Mouse (Mus musculus): Measurements from ENCODE around the gene Gm17660. TPM values are rescaled to one million over a fixed set of nuclear protein-coding genes. Genes with fewer than 3 reads are reported as not detected.
A peak's percentile ranks its signal among the peaks of the same experiment; 100 is the strongest.

The Gm17660 gene
- total and polyA plus RNA-seq, 2 experiments from 2014 or later, result not detected

- Histone ChIP-seq H3K4me3 (ENCODE audit: low read depth, low read length) (peak within 1 kb of the TSS; percentile 65), H3K9me3 (replicated peaks; ENCODE audit: control insufficient read depth, low read length) (no peaks in the 10 kb centered on the region), H3K27ac (ENCODE audit: low read depth) (peak within 1 kb of the TSS; percentile 86), H3K9ac (replicated peaks; ENCODE audit: low read depth, low read length) (peak within 1 kb of the TSS; percentile 74), H3K4me1 (ENCODE audit: control insufficient read depth, insufficient read depth) (peaks cover 36% of the 10 kb centered on the region), H3K36me3 (replicated peaks; ENCODE audit: control insufficient read depth, insufficient read depth, low read length) (peaks cover 16% of the 10 kb centered on the region), H3K4me2 (ENCODE audit: low read depth, low read length) (peak within 1 kb of the TSS; percentile 75), H3K27me3 (ENCODE audit: control insufficient read depth, insufficient read depth, low read length) (no peaks in the 10 kb centered on the region)
- 2% methylated on average over 31 of the region's 31 CpGs for WGBS
- no peak for TF ChIP-seq CTCF (IDR thresholded peaks at IDR 0.05; ENCODE audit: low read depth)
- TF ChIP-seq EP300 (IDR thresholded peaks at IDR 0.05; ENCODE audit: low read depth), result no peak
- peak; percentile 89 for DNase-seq (ENCODE audit: low spot score)
- peak; percentile 94 for ATAC-seq (ENCODE audit: insufficient read depth, low read depth)
These were observed 55.6 kb downstream of the Gm17660 start, which contains the start of gene Hsd17b11 for GRCm38 (mm10) chr5:104021597-104022378. Gene Hsd17b11 (minus strand): TSS chr5:104021919.

Small RNA genes within 50 kb of the gene (microRNA-seq; reads per million reads assigned to microRNA genes)
- gene Mir5619, result 2.1 reads per million, percentile 6 among the genes with 10 or more reads in this experiment

Other genes with a start within 250 kb of the Gm17660 start
- 7.4 and 12.8 TPM in 2 replicates for gene Klhl8, start 166.3 kb downstream of the Gm17660 start, total RNA-seq (2014; rRNA removed; ENCODE audit: low replicate concordance)
- 10.9 and 11.3 TPM in 2 replicates for gene Klhl8, start 166.3 kb downstream of the Gm17660 start, polyA plus RNA-seq (2015; fragmentation: Nextera tagmentation; extraction: Ambion mirVana)
- not detected in 2 replicates for gene Hsd17b13, start 100.2 kb downstream of the Gm17660 start, total RNA-seq (2014; rRNA removed; ENCODE audit: low replicate concordance)
- 0.08 TPM in 1 of 2 replicates, not detected in the other for gene Hsd17b13, start 100.2 kb downstream of the Gm17660 start, polyA plus RNA-seq (2015; fragmentation: Nextera tagmentation; extraction: Ambion mirVana)
- 6.2 and 14.3 TPM in 2 replicates for gene Hsd17b11, start 55.7 kb downstream of the Gm17660 start, total RNA-seq (2014; rRNA removed; ENCODE audit: low replicate concordance)
- 4.4 and 5.9 TPM in 2 replicates for gene Hsd17b11, start 55.7 kb downstream of the Gm17660 start, polyA plus RNA-seq (2015; fragmentation: Nextera tagmentation; extraction: Ambion mirVana)
- gene Nudt9, start 31.3 kb downstream of the Gm17660 start, total RNA-seq (2014; rRNA removed; ENCODE audit: low replicate concordance), result 39.6 and 62.9 TPM in 2 replicates
- gene Nudt9, start 31.3 kb downstream of the Gm17660 start, polyA plus RNA-seq (2015; fragmentation: Nextera tagmentation; extraction: Ambion mirVana), result 51.0 and 52.5 TPM in 2 replicates
- 123 and 168 TPM in 2 replicates for gene Sparcl1, start 36.1 kb upstream of the Gm17660 start, total RNA-seq (2014; rRNA removed; ENCODE audit: low replicate concordance)
- 97.3 and 99.0 TPM in 2 replicates for gene Sparcl1, start 36.1 kb upstream of the Gm17660 start, polyA plus RNA-seq (2015; fragmentation: Nextera tagmentation; extraction: Ambion mirVana)
- not detected in 2 replicates for gene Dspp, start 93.1 kb upstream of the Gm17660 start, total RNA-seq (2014; rRNA removed; ENCODE audit: low replicate concordance)
- not detected in 2 replicates for gene Dspp, start 93.1 kb upstream of the Gm17660 start, polyA plus RNA-seq (2015; fragmentation: Nextera tagmentation; extraction: Ambion mirVana)
- not detected in 2 replicates for gene Dmp1, start 125.0 kb upstream of the Gm17660 start, total RNA-seq (2014; rRNA removed; ENCODE audit: low replicate concordance)
- gene Dmp1, start 125.0 kb upstream of the Gm17660 start, polyA plus RNA-seq (2015; fragmentation: Nextera tagmentation; extraction: Ambion mirVana), result 0.05 TPM in 1 of 2 replicates, not detected in the other
- gene Ibsp, start 221.6 kb upstream of the Gm17660 start, total RNA-seq (2014; rRNA removed; ENCODE audit: low replicate concordance), result not detected in 2 replicates
- gene Ibsp, start 221.6 kb upstream of the Gm17660 start, polyA plus RNA-seq (2015; fragmentation: Nextera tagmentation; extraction: Ambion mirVana), result not detected in 2 replicates
- gene Mepe, start 247.7 kb upstream of the Gm17660 start, total RNA-seq (2014; rRNA removed; ENCODE audit: low replicate concordance), result not detected in 2 replicates
- gene Mepe, start 247.7 kb upstream of the Gm17660 start, polyA plus RNA-seq (2015; fragmentation: Nextera tagmentation; extraction: Ambion mirVana), result not detected in 2 replicates

Measured in heart, postnatal 0 days (tissue).